Mouse (Mus musculus) cerebellum, adult 8-10 months (tissue): ENCODE results near the gene Nnmt.

Source experiments
- DNase-seq: peaks from one replicate; pipeline ENCODE4 v3.0.0; 2022

Nnmt gene

DNA sequence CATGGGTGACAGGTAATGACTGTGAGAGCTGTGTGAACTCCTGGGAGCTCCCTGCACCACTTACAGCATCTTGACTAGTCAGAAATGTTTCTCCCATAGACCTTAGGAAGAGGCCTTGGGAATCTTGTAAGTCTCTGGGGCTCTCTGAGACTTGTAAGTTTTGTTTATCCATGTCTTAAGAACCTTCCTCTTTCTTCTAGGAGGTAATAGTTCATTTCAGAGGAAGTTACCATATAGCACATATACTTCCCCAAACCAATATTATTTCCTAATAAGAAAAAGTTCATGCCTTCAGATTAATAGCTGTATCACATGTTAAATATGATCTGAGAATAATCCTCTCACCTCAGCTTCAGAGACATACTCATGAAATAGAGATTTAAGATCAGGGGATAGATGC lies 57.7 kb downstream of the Nnmt start:
- no peak for DNase-seq
